In the genomic region with DNA sequence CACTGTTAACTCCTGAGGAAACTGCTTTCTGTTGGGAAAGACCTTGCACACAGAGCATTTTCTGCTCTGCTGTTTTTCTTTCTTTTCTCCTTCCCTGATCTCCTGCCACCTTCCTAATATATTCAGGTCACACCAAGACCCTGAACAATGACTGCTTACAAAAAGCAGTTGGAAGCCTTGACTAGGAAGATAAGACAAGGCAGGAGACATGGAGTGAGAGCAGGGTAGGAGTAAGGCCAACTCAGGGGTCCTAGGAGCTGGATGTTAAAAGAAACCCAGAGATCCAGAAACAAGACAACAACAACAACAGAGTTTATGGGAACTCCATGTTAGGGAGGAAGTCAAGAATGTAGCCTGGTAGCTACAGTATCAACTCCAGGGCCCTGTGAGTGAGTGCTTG, we compare ENCODE assay signal across 14 mouse cellular contexts.
DNase-seq lines count a peak whose midpoint lies in the region; ATAC-seq and TF ChIP-seq lines count a peak whose summit lies in the region.
"Had no signal": no experiment of that assay in that cellular context is flagged by ENCODE, and none has a peak within 500 bp of the region (broad histone marks: within the 10 kb centered on the region; RNA-seq: fewer than 3 reads in every experiment).

No protein-coding gene starts in this region.

- no peak overlapping the region for H3K4me3 ChIP-seq in layer of hippocampus, adult 2 months
- no peak overlapping the region for H3K4me3 ChIP-seq in hindbrain, embryonic 11.5 days (ENCODE audit: low read depth, low read length)
- H3K4me3 ChIP-seq in midbrain, embryonic 10.5 days, result no peak overlapping the region
- H3K4me3 ChIP-seq in neural tube, embryonic 14.5 days (ENCODE audit: low read depth, low read length), result no peak overlapping the region
- H3K4me3 ChIP-seq: heart, adult 2 months had no signal

- TF ChIP-seq CTCF in layer of hippocampus, adult 2 months (conservative IDR thresholded peaks at IDR 0.05), result no peak

- H3K9ac ChIP-seq in hindbrain, embryonic 11.5 days (ENCODE audit: low read depth, low read length), result no peak overlapping the region; the same call in 1 of the 2 replicates
- H3K9ac ChIP-seq in neural tube, embryonic 14.5 days (replicated peaks; ENCODE audit: low read depth, low read length), result no peak overlapping the region

- no peaks in the 10 kb centered on the region for H3K27me3 ChIP-seq in hindbrain, embryonic 11.5 days (ENCODE audit: control insufficient read depth, insufficient read depth, low read length)
- no peaks in the 10 kb centered on the region for H3K27me3 ChIP-seq in midbrain, embryonic 10.5 days (ENCODE audit: low read depth, poor library complexity, severe bottlenecking)
- no peaks in the 10 kb centered on the region for H3K27me3 ChIP-seq in neural tube, embryonic 14.5 days (ENCODE audit: control insufficient read depth, insufficient read depth, low read length)

- H3K4me2 ChIP-seq in hindbrain, embryonic 11.5 days (replicated peaks; ENCODE audit: low read depth, low read length), result no peak overlapping the region
- H3K4me2 ChIP-seq in neural tube, embryonic 14.5 days (ENCODE audit: low read depth, low read length), result no peak overlapping the region

- H3K9me3 ChIP-seq in hindbrain, embryonic 11.5 days (ENCODE audit: control insufficient read depth, low read length), result no peaks in the 10 kb centered on the region
- H3K9me3 ChIP-seq in midbrain, embryonic 10.5 days (replicated peaks), result no peaks in the 10 kb centered on the region
- no peaks in the 10 kb centered on the region for H3K9me3 ChIP-seq in neural tube, embryonic 14.5 days (ENCODE audit: control insufficient read depth, low read length)

- DNase-seq in layer of hippocampus, adult 2 months (ENCODE audit: low spot score in 2 of 2), result no peak
- DNase-seq in layer of hippocampus, adult 11-12 months (ENCODE audit: low spot score), result no peak
- peak; percentile 32 for DNase-seq in hindbrain, embryonic 11.5 days (ENCODE audit: low spot score)
- no peak for DNase-seq in midbrain, embryonic 10.5 days (ENCODE audit: low spot score)
- DNase-seq in heart, adult 8-10 months (ENCODE audit: low spot score), result no peak
- no peak for DNase-seq in Muller cell, postnatal 12 days (ENCODE audit: inconsistent ontology term)
- no peak for DNase-seq in right cerebral cortex, adult 2 months (ENCODE audit: low spot score in 2 of 2)
- DNase-seq: cerebellum, adult 11-12 months; heart, adult 2 months; liver; lung, adult 2 months; thymus, postnatal 4 days had no signal

- H3K27ac ChIP-seq in layer of hippocampus, adult 2 months, result peak overlapping the region; percentile 83
- peak overlapping the region; percentile 63 for H3K27ac ChIP-seq in hindbrain, embryonic 11.5 days (ENCODE audit: low read depth, low read length)
- H3K27ac ChIP-seq in midbrain, embryonic 10.5 days (replicated peaks), result peak overlapping the region; percentile 86
- H3K27ac ChIP-seq in neural tube, embryonic 14.5 days (ENCODE audit: low read depth, low read length), result peak overlapping the region; percentile 74
- H3K27ac ChIP-seq: heart, adult 2 months had no signal

- no peaks in the 10 kb centered on the region for H3K36me3 ChIP-seq in hindbrain, embryonic 11.5 days (ENCODE audit: control insufficient read depth, insufficient read depth, low read length)
- H3K36me3 ChIP-seq in midbrain, embryonic 10.5 days, result no peaks in the 10 kb centered on the region
- H3K36me3 ChIP-seq in neural tube, embryonic 14.5 days (ENCODE audit: control insufficient read depth, insufficient read depth, low read length), result no peaks in the 10 kb centered on the region

- ATAC-seq in hindbrain, embryonic 11.5 days (ENCODE audit: low FRiP score), result peak; percentile 35; the same call in 1 of the 2 replicates
- ATAC-seq in neural tube, embryonic 14.5 days (ENCODE audit: low read depth), result no peak
- ATAC-seq: inflammation-experienced regulatory T-cells, adult 6 months had no signal

- H3K4me1 ChIP-seq in hindbrain, embryonic 11.5 days (replicated peaks; ENCODE audit: control insufficient read depth, insufficient read depth, low read length), result peaks cover 10% of the 10 kb centered on the region; the same call in 1 of the 2 replicates
- H3K4me1 ChIP-seq in midbrain, embryonic 10.5 days, result peaks cover 43% of the 10 kb centered on the region
- peaks cover 18% of the 10 kb centered on the region for H3K4me1 ChIP-seq in neural tube, embryonic 14.5 days (ENCODE audit: control insufficient read depth, insufficient read depth, low read length)
